Mouse (Mus musculus) stomach, embryonic 16.5 days (tissue): ENCODE results near the gene Krt79. TPM values are rescaled to one million over a fixed set of nuclear protein-coding genes. Genes with fewer than 3 reads are reported as not detected.

Experiments
- ATAC-seq: fragments of 200-750 bp; cut with Nextera tagmentation; 2 replicates; pipeline ENCODE4 v1.8.0; 2017; ENCODE audit warnings: moderate number of reproducible peaks, moderate TSS enrichment; ENCODE audit not compliant: insufficient read depth, low FRiP score
- H3K27ac ChIP-seq: fragments of 300-500 bp; sonication (generic); 2 replicates; pipeline ENCODE4 v1.5.1; 2014; ENCODE audit warnings: low read length
- H3K27me3 ChIP-seq: fragments of 300-500 bp; sonication (generic); 2 replicates; pipeline ENCODE4 v1.6.1; 2014; ENCODE audit warnings: low read length, control low read depth, mixed read lengths; ENCODE audit not compliant: control insufficient read depth, insufficient read depth
- H3K36me3 ChIP-seq: fragments of 300-500 bp; sonication (generic); 2 replicates; pipeline ENCODE4 v1.6.1; 2014; ENCODE audit warnings: low read length; ENCODE audit not compliant: control insufficient read depth, insufficient read depth
- H3K4me1 ChIP-seq: fragments of 300-500 bp; sonication (generic); 2 replicates; pipeline ENCODE4 v1.6.1; 2014; ENCODE audit warnings: low read length, control low read depth, mixed read lengths; ENCODE audit not compliant: control insufficient read depth, insufficient read depth
- H3K4me2 ChIP-seq: fragments of 300-500 bp; sonication (generic); 2 replicates; pipeline ENCODE4 v1.6.1; 2014; ENCODE audit warnings: low read depth, low read length, mixed read lengths
- H3K4me3 ChIP-seq: fragments of 300-500 bp; sonication (generic); replicated peaks from 2 replicates; pipeline ENCODE4 v1.5.1; 2014; ENCODE audit warnings: mild to moderate bottlenecking, low read length
- H3K9ac ChIP-seq: fragments of 300-500 bp; sonication (generic); 2 replicates; pipeline ENCODE4 v1.6.1; 2014; ENCODE audit warnings: low read length
- H3K9me3 ChIP-seq: fragments of 300-500 bp; sonication (generic); replicated peaks from 2 replicates; pipeline ENCODE4 v1.6.1; 2016; ENCODE audit warnings: low read length, control low read depth; ENCODE audit not compliant: control insufficient read depth
- WGBS: fragments of 180-500 bp; shearing (Covaris S2); extraction: QIAGEN DNeasy Blood & Tissue Kit; methylation state at CpG from one replicate; pipeline ENCODE4 v1.1.7; 2014; 5-methylcytosine and 5-hydroxymethylcytosine counted together
- polyA plus RNA-seq: library from polyadenylated mRNA; unstranded; fragments of >200 nt; fragmentation: Nextera tagmentation; extraction: Ambion mirVana; gene quantifications from 2 replicates; pipeline ENCODE4 v1.2.1, GENCODE M21; 2015

The Krt79 gene
- polyA plus RNA-seq, 1 experiment from 2014 or later = 2.0 TPM

GRCm38 (mm10) chr15:101952733-101953474 is 12.8 kb upstream of the Krt79 start:
- H3K4me2 ChIP-seq = peak overlapping the region; percentile 5; the same call in 1 of the 2 replicates
- H3K9ac ChIP-seq = peak overlapping the region; percentile 51; the same call in 1 of the 2 replicates
- 63% methylated on average over 7 of the region's 7 CpGs for WGBS
- no peaks in the 10 kb centered on the region for H3K9me3 ChIP-seq
- H3K4me3 ChIP-seq = no peak overlapping the region
- H3K36me3 ChIP-seq = no peaks in the 10 kb centered on the region
- H3K4me1 ChIP-seq = peaks cover 13% of the 10 kb centered on the region
- ATAC-seq = peak; percentile 87
- H3K27me3 ChIP-seq = no peaks in the 10 kb centered on the region
- peak overlapping the region; percentile 93 for H3K27ac ChIP-seq

- peaks cover 5% of the 10 kb centered on the region; the same call in 1 of the 2 replicates for H3K4me1 ChIP-seq
- 80% methylated on average over 1 of the region's 1 CpGs for WGBS
- no peaks in the 10 kb centered on the region for H3K36me3 ChIP-seq
- H3K27ac ChIP-seq = no peak overlapping the region
- no peak; the same call in 1 of the 2 replicates for ATAC-seq
- no peak overlapping the region for H3K4me3 ChIP-seq
- no peak overlapping the region for H3K4me2 ChIP-seq
- H3K9me3 ChIP-seq = no peaks in the 10 kb centered on the region
- no peak overlapping the region for H3K9ac ChIP-seq
- no peaks in the 10 kb centered on the region for H3K27me3 ChIP-seq
These were observed 5.3 kb upstream of the Krt79 start for GRCm38 (mm10) chr15:101945430-101945829.

- H3K27me3 ChIP-seq = no peaks in the 10 kb centered on the region
- no peaks in the 10 kb centered on the region for H3K36me3 ChIP-seq
- no peaks in the 10 kb centered on the region for H3K9me3 ChIP-seq
- H3K4me3 ChIP-seq = no peak overlapping the region
- ATAC-seq = no peak
- 40% methylated on average over 8 of the region's 8 CpGs for WGBS
- 0 out of 2 replicates have a peak overlapping the region, but pooled peaks have one; percentile 25 for H3K9ac ChIP-seq
- H3K27ac ChIP-seq = no peak overlapping the region
- no peak overlapping the region for H3K4me2 ChIP-seq
- peaks cover 5% of the 10 kb centered on the region; the same call in 1 of the 2 replicates for H3K4me1 ChIP-seq
These were observed 1.8 kb upstream of the Krt79 start for GRCm38 (mm10) chr15:101941948-101942347.

GRCm38 (mm10) chr15:101938600-101939308 is 1.4 kb downstream of the Krt79 start:
- ATAC-seq = peak; percentile 87; the same call in 1 of the 2 replicates
- Histone ChIP-seq H3K4me2 (no peak overlapping the region), H3K27ac (peak overlapping the region; percentile 74; the same call in 1 of the 2 replicates), H3K4me1 (peaks cover 5% of the 10 kb centered on the region; the same call in 1 of the 2 replicates), H3K4me3 (no peak overlapping the region), H3K9ac (no peak overlapping the region), H3K9me3 (no peaks in the 10 kb centered on the region), H3K27me3 (no peaks in the 10 kb centered on the region), H3K36me3 (no peaks in the 10 kb centered on the region)
- WGBS = 75% methylated on average over 9 of the region's 9 CpGs

GRCm38 (mm10) chr15:101933024-101933423 is 7.1 kb downstream of the Krt79 start:
- Histone ChIP-seq H3K4me1 (peaks cover 13% of the 10 kb centered on the region; the same call in 1 of the 2 replicates), H3K36me3 (no peaks in the 10 kb centered on the region), H3K27ac (no peak overlapping the region), H3K27me3 (0 out of 2 replicates have a peak, but pooled peaks cover 3% of the 10 kb centered on the region), H3K4me2 (no peak overlapping the region), H3K9me3 (no peaks in the 10 kb centered on the region), H3K4me3 (no peak overlapping the region), H3K9ac (no peak overlapping the region)
- WGBS = 62% methylated on average over 6 of the region's 6 CpGs
- ATAC-seq = no peak

GRCm38 (mm10) chr15:101929666-101930065 is 10.5 kb downstream of the Krt79 start:
- peak overlapping the region; percentile 58 for H3K9ac ChIP-seq
- ATAC-seq = peak; percentile 62; the same call in 1 of the 2 replicates

GRCm38 (mm10) chr15:101929087-101929486 is 11.0 kb downstream of the Krt79 start:
- Histone ChIP-seq H3K9ac (peak overlapping the region; percentile 58), H3K4me2 (peak overlapping the region; percentile 48; the same call in 1 of the 2 replicates), H3K4me3 (peak overlapping the region; percentile 29), H3K36me3 (no peaks in the 10 kb centered on the region), H3K27me3 (0 out of 2 replicates have a peak, but pooled peaks cover 3% of the 10 kb centered on the region), H3K4me1 (peaks cover 21% of the 10 kb centered on the region; the same call in 1 of the 2 replicates), H3K9me3 (no peaks in the 10 kb centered on the region), H3K27ac (peak overlapping the region; percentile 50)
- 22% methylated on average over 9 of the region's 9 CpGs for WGBS
- no peak for ATAC-seq

More at GRCm38 (mm10) chr15:101929666-101930065, 10.5 kb downstream of the Krt79 start:
- Histone ChIP-seq H3K27ac (peak overlapping the region; percentile 50), H3K36me3 (no peaks in the 10 kb centered on the region), H3K27me3 (0 out of 2 replicates have a peak, but pooled peaks cover 3% of the 10 kb centered on the region), H3K4me1 (peaks cover 16% of the 10 kb centered on the region; the same call in 1 of the 2 replicates), H3K9me3 (no peaks in the 10 kb centered on the region), H3K4me2 (peak overlapping the region; percentile 48), H3K4me3 (peak overlapping the region; percentile 29)
- WGBS = 4% methylated on average over 17 of the region's 17 CpGs

- H3K4me3 ChIP-seq = no peak overlapping the region
- peak overlapping the region; percentile 46 for H3K27ac ChIP-seq
- 0 out of 2 replicates have a peak, but pooled peaks cover 3% of the 10 kb centered on the region for H3K27me3 ChIP-seq
- WGBS = 60% methylated on average over 12 of the region's 12 CpGs
- no peaks in the 10 kb centered on the region for H3K36me3 ChIP-seq
- H3K9me3 ChIP-seq = no peaks in the 10 kb centered on the region
- ATAC-seq = no peak
- H3K4me2 ChIP-seq = no peak overlapping the region
- H3K9ac ChIP-seq = no peak overlapping the region; the same call in 1 of the 2 replicates
- H3K4me1 ChIP-seq = peaks cover 21% of the 10 kb centered on the region; the same call in 1 of the 2 replicates
These were observed 12.6 kb downstream of the Krt79 start for GRCm38 (mm10) chr15:101927340-101928080.
